Mouse (Mus musculus) liver, embryonic 12.5 days (tissue): ENCODE measurements around the gene Stmnd1. TPM values are rescaled to one million over a fixed set of nuclear protein-coding genes. Genes with fewer than 3 reads are reported as not detected.
A peak's percentile ranks its signal among the peaks of the same experiment; 100 is the strongest.
"Not testable (repeated sequence)": the region's sequence is repeated elsewhere in the genome, so short reads cannot be mapped to it uniquely, and the experiment has no call there.

Experiments used
- ATAC-seq: fragments of 200-750 bp; cut with Nextera tagmentation; 2 replicates; pipeline ENCODE4 v1.8.0; 2017; ENCODE audit warnings: moderate number of reproducible peaks, mild to moderate bottlenecking, moderate library complexity
- H3K27ac ChIP-seq: fragments of 300-500 bp; sonication (generic); 2 replicates; pipeline ENCODE4 v1.5.1; 2016; ENCODE audit warnings: mild to moderate bottlenecking
- H3K27me3 ChIP-seq: fragments of 300-500 bp; sonication (generic); replicated peaks from 2 replicates; pipeline ENCODE4 v1.6.1; 2016; ENCODE audit warnings: mild to moderate bottlenecking, moderate library complexity
- H3K36me3 ChIP-seq: fragments of 300-500 bp; sonication (generic); 2 replicates; pipeline ENCODE4 v1.6.1; 2016; ENCODE audit warnings: mild to moderate bottlenecking, moderate library complexity
- H3K4me1 ChIP-seq: fragments of 300-500 bp; sonication (generic); 2 replicates; pipeline ENCODE4 v1.6.1; 2016
- H3K4me2 ChIP-seq: fragments of 300-500 bp; sonication (generic); 2 replicates; pipeline ENCODE4 v1.6.1; 2016; ENCODE audit warnings: mild to moderate bottlenecking, moderate library complexity
- H3K4me3 ChIP-seq: fragments of 300-500 bp; sonication (generic); 2 replicates; pipeline ENCODE4 v1.5.1; 2016; ENCODE audit warnings: mild to moderate bottlenecking, moderate library complexity
- H3K9ac ChIP-seq: fragments of 300-500 bp; sonication (generic); 2 replicates; pipeline ENCODE4 v1.6.1; 2016; ENCODE audit warnings: mild to moderate bottlenecking, moderate library complexity
- H3K9me3 ChIP-seq: fragments of 300-500 bp; sonication (generic); replicated peaks from 2 replicates; pipeline ENCODE4 v1.6.1; 2016; ENCODE audit warnings: mild to moderate bottlenecking, moderate library complexity
- WGBS: fragments of 180-500 bp; shearing (Covaris S2); methylation state at CpG from one replicate; pipeline ENCODE4 v1.1.7; 2016; ENCODE audit not compliant: insufficient replicate concordance; 5-methylcytosine and 5-hydroxymethylcytosine counted together
- polyA plus RNA-seq: library from polyadenylated mRNA; unstranded; fragments of >200 nt; fragmentation: Nextera tagmentation; extraction: Ambion mirVana; gene quantifications from 2 replicates; pipeline ENCODE4 v1.2.1, GENCODE M21; 2016

Gene Stmnd1
- not detected in 2 replicates for polyA plus RNA-seq

- Histone ChIP-seq H3K4me1 (peaks cover 18% of the 10 kb centered on the region; the same call in 1 of the 2 replicates), H3K9ac (no peak within 1 kb of the TSS), H3K4me2 (peak within 1 kb of the TSS; percentile 43), H3K27ac (no peak within 1 kb of the TSS), H3K9me3 (no peaks in the 10 kb centered on the region), H3K27me3 (peaks cover 10% of the 10 kb centered on the region), H3K36me3 (no peaks in the 10 kb centered on the region), H3K4me3 (no peak within 1 kb of the TSS)
- no peak for ATAC-seq
- WGBS = 17% methylated on average over 7 of the region's 8 CpGs
Observed at GRCm38 (mm10) chr13:46273453-46274110, at the start of gene Stmnd1. Gene Stmnd1 (plus strand): TSS chr13:46273721.

- Histone ChIP-seq H3K27me3 (no peaks in the 10 kb centered on the region), H3K9me3 (no peaks in the 10 kb centered on the region), H3K27ac (no peak overlapping the region), H3K4me1 (no peaks in the 10 kb centered on the region), H3K4me3 (no peak overlapping the region), H3K36me3 (no peaks in the 10 kb centered on the region), H3K9ac (no peak overlapping the region), H3K4me2 (no peak overlapping the region)
- WGBS = 54% methylated on average over 2 of the region's 2 CpGs
- no peak for ATAC-seq
Observed at GRCm38 (mm10) chr13:46226956-46227355, 46.6 kb upstream of the Stmnd1 start.

GRCm38 (mm10) chr13:46227486-46227885 is 46.0 kb upstream of the Stmnd1 start:
- ATAC-seq = no peak
- Histone ChIP-seq H3K27me3 (no peaks in the 10 kb centered on the region), H3K4me2 (no peak overlapping the region), H3K27ac (no peak overlapping the region), H3K9me3 (no peaks in the 10 kb centered on the region), H3K4me3 (no peak overlapping the region), H3K4me1 (no peaks in the 10 kb centered on the region), H3K36me3 (no peaks in the 10 kb centered on the region), H3K9ac (no peak overlapping the region)
- WGBS = 66% methylated on average over 4 of the region's 4 CpGs

GRCm38 (mm10) chr13:46228750-46229149 is 44.8 kb upstream of the Stmnd1 start:
- not testable (repeated sequence) for H3K4me2 ChIP-seq, ATAC-seq, H3K4me1 ChIP-seq, H3K9me3 ChIP-seq, H3K9ac ChIP-seq, H3K4me3 ChIP-seq, H3K36me3 ChIP-seq, H3K27ac ChIP-seq, H3K27me3 ChIP-seq
- 50% methylated on average over 1 of the region's 1 CpGs for WGBS

- H3K4me2 ChIP-seq = no peak overlapping the region
- no peaks in the 10 kb centered on the region for H3K27me3 ChIP-seq
- H3K9me3 ChIP-seq = no peaks in the 10 kb centered on the region
- no peak for ATAC-seq
- H3K9ac ChIP-seq = no peak overlapping the region
- 64% methylated on average over 5 of the region's 5 CpGs for WGBS
- no peaks in the 10 kb centered on the region for H3K4me1 ChIP-seq
- H3K4me3 ChIP-seq = no peak overlapping the region
- no peak overlapping the region for H3K27ac ChIP-seq
- no peaks in the 10 kb centered on the region for H3K36me3 ChIP-seq
Observed at GRCm38 (mm10) chr13:46231514-46232085, 41.9 kb upstream of the Stmnd1 start.

GRCm38 (mm10) chr13:46237723-46238349 is 35.7 kb upstream of the Stmnd1 start:
- no peak overlapping the region for H3K9ac ChIP-seq
- WGBS = 60% methylated on average over 7 of the region's 7 CpGs
- H3K27ac ChIP-seq = no peak overlapping the region
- peak; percentile 65; the same call in 1 of the 2 replicates for ATAC-seq
- H3K4me2 ChIP-seq = no peak overlapping the region
- no peaks in the 10 kb centered on the region for H3K36me3 ChIP-seq
- H3K4me3 ChIP-seq = no peak overlapping the region
- no peaks in the 10 kb centered on the region for H3K9me3 ChIP-seq
- H3K4me1 ChIP-seq = no peaks in the 10 kb centered on the region
- no peaks in the 10 kb centered on the region for H3K27me3 ChIP-seq

GRCm38 (mm10) chr13:46238796-46239195 is 34.7 kb upstream of the Stmnd1 start:
- H3K36me3 ChIP-seq = no peaks in the 10 kb centered on the region
- H3K4me2 ChIP-seq = no peak overlapping the region
- H3K27me3 ChIP-seq = no peaks in the 10 kb centered on the region
- H3K4me3 ChIP-seq = no peak overlapping the region
- no peak overlapping the region for H3K9ac ChIP-seq
- ATAC-seq = no peak
- H3K27ac ChIP-seq = no peak overlapping the region
- WGBS = 74% methylated on average over 7 of the region's 7 CpGs
- no peaks in the 10 kb centered on the region for H3K9me3 ChIP-seq
- no peaks in the 10 kb centered on the region for H3K4me1 ChIP-seq

GRCm38 (mm10) chr13:46241391-46242188 is 31.9 kb upstream of the Stmnd1 start:
- Histone ChIP-seq H3K4me2 (no peak overlapping the region), H3K4me1 (no peaks in the 10 kb centered on the region), H3K9me3 (no peaks in the 10 kb centered on the region), H3K27me3 (no peaks in the 10 kb centered on the region; the same call in 1 of the 2 replicates), H3K27ac (no peak overlapping the region), H3K4me3 (no peak overlapping the region), H3K36me3 (no peaks in the 10 kb centered on the region), H3K9ac (no peak overlapping the region)
- 63% methylated on average over 9 of the region's 9 CpGs for WGBS
- ATAC-seq = no peak

GRCm38 (mm10) chr13:46253753-46254152 is 19.8 kb upstream of the Stmnd1 start:
- Histone ChIP-seq H3K9ac (no peak overlapping the region), H3K27me3 (no peaks in the 10 kb centered on the region), H3K36me3 (no peaks in the 10 kb centered on the region), H3K27ac (no peak overlapping the region), H3K4me1 (peaks cover 14% of the 10 kb centered on the region), H3K4me2 (no peak overlapping the region), H3K4me3 (no peak overlapping the region), H3K9me3 (no peaks in the 10 kb centered on the region)
- ATAC-seq = no peak
- 65% methylated on average over 3 of the region's 3 CpGs for WGBS

- Histone ChIP-seq H3K4me3 (no peak overlapping the region), H3K9me3 (no peaks in the 10 kb centered on the region), H3K36me3 (no peaks in the 10 kb centered on the region), H3K9ac (no peak overlapping the region), H3K27me3 (no peaks in the 10 kb centered on the region), H3K4me1 (peaks cover 14% of the 10 kb centered on the region), H3K4me2 (no peak overlapping the region), H3K27ac (no peak overlapping the region)
- 83% methylated on average over 5 of the region's 5 CpGs for WGBS
- no peak for ATAC-seq
Observed at GRCm38 (mm10) chr13:46254171-46254570, 19.4 kb upstream of the Stmnd1 start.

GRCm38 (mm10) chr13:46255616-46256015 is 17.9 kb upstream of the Stmnd1 start:
- H3K9me3 ChIP-seq = no peaks in the 10 kb centered on the region
- peak; percentile 72 for ATAC-seq
- H3K27me3 ChIP-seq = no peaks in the 10 kb centered on the region
- WGBS = 35% methylated on average over 6 of the region's 6 CpGs
- H3K4me1 ChIP-seq = peaks cover 14% of the 10 kb centered on the region
- H3K27ac ChIP-seq = no peak overlapping the region
- no peak overlapping the region for H3K9ac ChIP-seq
- no peak overlapping the region for H3K4me2 ChIP-seq
- H3K4me3 ChIP-seq = no peak overlapping the region
- H3K36me3 ChIP-seq = no peaks in the 10 kb centered on the region

- no peak for ATAC-seq
- Histone ChIP-seq H3K4me1 (peaks cover 14% of the 10 kb centered on the region), H3K4me3 (no peak overlapping the region), H3K9ac (no peak overlapping the region), H3K27ac (no peak overlapping the region), H3K4me2 (no peak overlapping the region), H3K9me3 (no peaks in the 10 kb centered on the region), H3K27me3 (no peaks in the 10 kb centered on the region), H3K36me3 (no peaks in the 10 kb centered on the region)
- 4% methylated on average over 4 of the region's 4 CpGs for WGBS
Observed at GRCm38 (mm10) chr13:46257847-46258246, 15.7 kb upstream of the Stmnd1 start.
